22 mouse cellular contexts compared by ENCODE assay signal in the genomic region with DNA sequence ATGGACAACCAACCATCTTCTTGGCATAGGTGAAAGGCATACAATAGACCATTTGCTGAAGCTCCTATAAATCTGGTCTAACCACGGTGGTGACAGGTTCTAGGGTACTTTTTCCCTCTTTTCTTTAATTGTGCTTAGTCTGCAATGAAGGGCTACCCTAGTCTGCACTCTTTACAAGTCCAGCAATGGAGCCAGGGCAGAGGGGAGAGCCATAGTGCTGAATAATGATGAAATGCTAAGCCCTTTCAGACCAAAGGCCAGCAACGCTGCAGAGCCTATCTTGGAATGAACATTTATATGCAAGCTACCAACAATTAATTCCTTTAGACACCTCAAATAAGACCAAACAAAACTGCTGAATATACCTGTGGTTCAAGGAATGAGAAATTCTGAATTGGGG.
DNase-seq lines count a peak whose midpoint lies in the region; ATAC-seq and TF ChIP-seq lines count a peak whose summit lies in the region.
"Had no signal": no experiment of that assay in that cellular context is flagged by ENCODE, and none has a peak within 500 bp of the region (broad histone marks: within the 10 kb centered on the region; RNA-seq: fewer than 3 reads in every experiment).

No protein-coding gene starts in this region.

- no peak overlapping the region for H3K4me3 ChIP-seq in forebrain, embryonic 14.5 days (ENCODE audit: low read depth, low read length)
- no peak overlapping the region for H3K4me3 ChIP-seq in forebrain, embryonic 10.5 days
- H3K4me3 ChIP-seq in heart, embryonic 13.5 days = no peak overlapping the region
- H3K4me3 ChIP-seq in intestine, postnatal 0 days (ENCODE audit: low read depth, low read length) = no peak overlapping the region
- no peak overlapping the region for H3K4me3 ChIP-seq in intestine, embryonic 15.5 days (replicated peaks)
- no peak overlapping the region for H3K4me3 ChIP-seq in liver, postnatal 0 days (ENCODE audit: low read depth, low read length)
- no peak overlapping the region for H3K4me3 ChIP-seq in liver, embryonic 11.5 days (ENCODE audit: low read depth, low read length)
- H3K4me3 ChIP-seq: embryonic facial prominence, embryonic 10.5 days; embryonic facial prominence, embryonic 15.5 days; hindbrain, embryonic 13.5 days; midbrain, embryonic 13.5 days had no signal

- 33% methylated on average over 2 of the region's 2 CpGs for WGBS in forebrain, embryonic 14.5 days
- WGBS in forebrain, embryonic 10.5 days = 76% methylated on average over 2 of the region's 2 CpGs
- 74% methylated on average over 2 of the region's 2 CpGs for whole genome bisulfite sequencing in heart, embryonic 13.5 days
- 78% methylated on average over 2 of the region's 2 CpGs for WGBS in intestine, postnatal 0 days
- WGBS in intestine, embryonic 15.5 days = 80% methylated on average over 2 of the region's 2 CpGs
- WGBS in liver, postnatal 0 days (ENCODE audit: insufficient replicate concordance) = 71% methylated on average over 2 of the region's 2 CpGs
- 90% methylated on average over 2 of the region's 2 CpGs for WGBS in liver, embryonic 11.5 days

- no peak overlapping the region for H3K27ac ChIP-seq in forebrain, embryonic 14.5 days (ENCODE audit: low read depth, low read length)
- no peak overlapping the region for H3K27ac ChIP-seq in forebrain, embryonic 10.5 days
- peak overlapping the region; percentile 43; the same call in 1 of the 2 replicates for H3K27ac ChIP-seq in heart, embryonic 13.5 days (replicated peaks)
- H3K27ac ChIP-seq in intestine, postnatal 0 days (ENCODE audit: low read depth, low read length) = no peak overlapping the region
- H3K27ac ChIP-seq in intestine, embryonic 15.5 days = no peak overlapping the region
- H3K27ac ChIP-seq in liver, postnatal 0 days (ENCODE audit: low read depth) = 0 out of 2 replicates have a peak overlapping the region, but pooled peaks have one; percentile 16
- H3K27ac ChIP-seq in liver, embryonic 11.5 days (ENCODE audit: low read depth, low read length) = no peak overlapping the region
- H3K27ac ChIP-seq: embryonic facial prominence, embryonic 10.5 days; embryonic facial prominence, embryonic 15.5 days; hindbrain, embryonic 13.5 days; kidney, postnatal 0 days; midbrain, embryonic 13.5 days had no signal

- ATAC-seq in forebrain, embryonic 14.5 days = peak; percentile 23; the same call in 1 of the 2 replicates
- no peak for ATAC-seq in heart, embryonic 13.5 days (ENCODE audit: extremely low read depth, insufficient number of reproducible peaks, low FRiP score, low TSS enrichment)
- ATAC-seq in intestine, postnatal 0 days = peak; percentile 30; the same call in 1 of the 2 replicates
- no peak for ATAC-seq in intestine, embryonic 15.5 days
- peak; percentile 67 for ATAC-seq in liver, postnatal 0 days
- no peak for ATAC-seq in liver, embryonic 11.5 days (replicated peaks; ENCODE audit: low FRiP score)

- H3K36me3 ChIP-seq in forebrain, embryonic 14.5 days (ENCODE audit: control insufficient read depth, insufficient read depth, low read length) = no peaks in the 10 kb centered on the region
- 0 out of 2 replicates have a peak, but pooled peaks cover 3% of the 10 kb centered on the region for H3K36me3 ChIP-seq in forebrain, embryonic 10.5 days (replicated peaks)
- H3K36me3 ChIP-seq in heart, embryonic 13.5 days = no peaks in the 10 kb centered on the region
- no peaks in the 10 kb centered on the region for H3K36me3 ChIP-seq in intestine, postnatal 0 days (ENCODE audit: control insufficient read depth, insufficient read depth)
- no peaks in the 10 kb centered on the region for H3K36me3 ChIP-seq in intestine, embryonic 15.5 days
- H3K36me3 ChIP-seq in liver, postnatal 0 days (replicated peaks; ENCODE audit: insufficient read depth, low read length) = no peaks in the 10 kb centered on the region
- no peaks in the 10 kb centered on the region for H3K36me3 ChIP-seq in liver, embryonic 11.5 days (ENCODE audit: control insufficient read depth, insufficient read depth, low read length)
- H3K36me3 ChIP-seq: embryonic facial prominence, embryonic 10.5 days; embryonic facial prominence, embryonic 15.5 days; G1E; hindbrain, embryonic 13.5 days; midbrain, embryonic 13.5 days had no signal

- no peak for TF ChIP-seq CTCF in intestine, postnatal 0 days (IDR thresholded peaks at IDR 0.05; ENCODE audit: low read depth)
- no peak for TF ChIP-seq CTCF in liver, postnatal 0 days (IDR thresholded peaks at IDR 0.05; ENCODE audit: low read depth)

- no peaks in the 10 kb centered on the region for H3K27me3 ChIP-seq in forebrain, embryonic 14.5 days (replicated peaks; ENCODE audit: control insufficient read depth, insufficient read depth, low read length)
- H3K27me3 ChIP-seq in forebrain, embryonic 10.5 days (ENCODE audit: poor library complexity, severe bottlenecking) = no peaks in the 10 kb centered on the region
- peaks cover 6% of the 10 kb centered on the region for H3K27me3 ChIP-seq in heart, embryonic 13.5 days (replicated peaks)
- no peaks in the 10 kb centered on the region for H3K27me3 ChIP-seq in intestine, postnatal 0 days (replicated peaks; ENCODE audit: control insufficient read depth, insufficient read depth, low read length)
- no peaks in the 10 kb centered on the region for H3K27me3 ChIP-seq in intestine, embryonic 15.5 days (replicated peaks)
- no peaks in the 10 kb centered on the region for H3K27me3 ChIP-seq in liver, postnatal 0 days (ENCODE audit: insufficient read depth, low read length)
- H3K27me3 ChIP-seq in liver, embryonic 11.5 days (replicated peaks; ENCODE audit: control insufficient read depth, insufficient read depth, low read length) = no peaks in the 10 kb centered on the region
- H3K27me3 ChIP-seq: embryonic facial prominence, embryonic 15.5 days; hindbrain, embryonic 13.5 days; midbrain, embryonic 13.5 days had no signal

- no peak for TF ChIP-seq EP300 in liver, postnatal 0 days (IDR thresholded peaks at IDR 0.05; ENCODE audit: low read depth)

- no peak for DNase-seq in forebrain, embryonic 14.5 days (ENCODE audit: low spot score)
- DNase-seq in forebrain, embryonic 10.5 days (ENCODE audit: extremely low spot score, low spot score) = no peak
- no peak for DNase-seq in heart, postnatal 36 days
- DNase-seq in liver, postnatal 0 days = no peak
- DNase-seq in liver, embryonic 11.5 days (ENCODE audit: low spot score) = no peak
- DNase-seq: adrenal gland, adult 8-10 months; cerebellum, adult 8-10 months; cerebellum, postnatal 25 days; layer of hippocampus, postnatal 36 days; lung, adult 18-20 months; lung, postnatal 4 days; thymus, adult 2 months; thymus, postnatal 36 days had no signal

- no peak overlapping the region; the same call in 1 of the 2 replicates for H3K4me2 ChIP-seq in forebrain, embryonic 14.5 days (ENCODE audit: low read length)
- peak overlapping the region; percentile 53; the same call in 1 of the 2 replicates for H3K4me2 ChIP-seq in heart, embryonic 13.5 days
- H3K4me2 ChIP-seq in intestine, postnatal 0 days (replicated peaks; ENCODE audit: low read depth) = peak overlapping the region; percentile 35; the same call in 1 of the 2 replicates
- no peak overlapping the region for H3K4me2 ChIP-seq in intestine, embryonic 15.5 days (replicated peaks)
- H3K4me2 ChIP-seq in liver, postnatal 0 days (ENCODE audit: low read depth, low read length) = no peak overlapping the region
- H3K4me2 ChIP-seq in liver, embryonic 11.5 days = no peak overlapping the region
- H3K4me2 ChIP-seq: embryonic facial prominence, embryonic 15.5 days; hindbrain, embryonic 13.5 days; midbrain, embryonic 13.5 days had no signal

- H3K9me3 ChIP-seq in forebrain, embryonic 14.5 days (replicated peaks; ENCODE audit: control insufficient read depth, low read length) = no peaks in the 10 kb centered on the region
- 0 out of 2 replicates have a peak, but pooled peaks cover 6% of the 10 kb centered on the region for H3K9me3 ChIP-seq in forebrain, embryonic 10.5 days
- no peaks in the 10 kb centered on the region for H3K9me3 ChIP-seq in heart, embryonic 13.5 days
- H3K9me3 ChIP-seq in intestine, postnatal 0 days (ENCODE audit: control insufficient read depth) = no peaks in the 10 kb centered on the region
- H3K9me3 ChIP-seq in intestine, embryonic 15.5 days = no peaks in the 10 kb centered on the region
- H3K9me3 ChIP-seq in liver, postnatal 0 days (ENCODE audit: low read length) = no peaks in the 10 kb centered on the region
- H3K9me3 ChIP-seq in liver, embryonic 11.5 days (ENCODE audit: control insufficient read depth, low read length) = no peaks in the 10 kb centered on the region
- H3K9me3 ChIP-seq: embryonic facial prominence, embryonic 10.5 days; embryonic facial prominence, embryonic 15.5 days; hindbrain, embryonic 13.5 days; midbrain, embryonic 13.5 days had no signal

- peaks cover 7% of the 10 kb centered on the region; the same call in 1 of the 2 replicates for H3K4me1 ChIP-seq in forebrain, embryonic 14.5 days (ENCODE audit: control insufficient read depth, insufficient read depth, low read length)
- peaks cover 20% of the 10 kb centered on the region for H3K4me1 ChIP-seq in forebrain, embryonic 10.5 days
- peaks cover 25% of the 10 kb centered on the region for H3K4me1 ChIP-seq in heart, embryonic 13.5 days
- 0 out of 2 replicates have a peak, but pooled peaks cover 7% of the 10 kb centered on the region for H3K4me1 ChIP-seq in intestine, postnatal 0 days (replicated peaks; ENCODE audit: control insufficient read depth, insufficient read depth, low read length)
- H3K4me1 ChIP-seq in intestine, embryonic 15.5 days (replicated peaks) = 0 out of 2 replicates have a peak, but pooled peaks cover 4% of the 10 kb centered on the region
- H3K4me1 ChIP-seq in liver, postnatal 0 days (ENCODE audit: insufficient read depth) = no peaks in the 10 kb centered on the region
- H3K4me1 ChIP-seq in liver, embryonic 11.5 days (replicated peaks; ENCODE audit: control insufficient read depth, insufficient read depth, low read length) = no peaks in the 10 kb centered on the region; the same call in 1 of the 2 replicates

- intact Hi-C loops in heart, postnatal 36 days (cut with DNase I) = loop anchor here (5.0 kb wide), 1 partner anchor 63 kb away; no protein-coding TSS in a partner anchor

- H3K9ac ChIP-seq in forebrain, embryonic 14.5 days (ENCODE audit: low read length) = no peak overlapping the region
- H3K9ac ChIP-seq in heart, embryonic 13.5 days = no peak overlapping the region
- H3K9ac ChIP-seq in intestine, postnatal 0 days (ENCODE audit: low read depth, low read length) = no peak overlapping the region
- H3K9ac ChIP-seq in intestine, embryonic 15.5 days = no peak overlapping the region
- H3K9ac ChIP-seq in liver, postnatal 0 days (replicated peaks) = no peak overlapping the region
- no peak overlapping the region for H3K9ac ChIP-seq in liver, embryonic 11.5 days (ENCODE audit: low read depth, low read length)
- H3K9ac ChIP-seq: embryonic facial prominence, embryonic 15.5 days; hindbrain, embryonic 13.5 days; midbrain, embryonic 13.5 days had no signal

Comparison
In these comparisons a context has a peak if more than half of its experiments do, and no peak if none do; other contexts are left out.
1. ATAC-seq: peak in forebrain, embryonic 14.5 days (single experiment), intestine, postnatal 0 days (single experiment) and liver, postnatal 0 days (single experiment); none in heart, embryonic 13.5 days (single experiment), intestine, embryonic 15.5 days (single experiment) and liver, embryonic 11.5 days (single experiment).
2. H3K27ac ChIP-seq: peak in heart, embryonic 13.5 days (single experiment) and liver, postnatal 0 days (single experiment); none in forebrain, embryonic 14.5 days (single experiment), forebrain, embryonic 10.5 days (single experiment), intestine, postnatal 0 days (single experiment), intestine, embryonic 15.5 days (single experiment) and liver, embryonic 11.5 days (single experiment).
3. H3K4me2 ChIP-seq: peak in heart, embryonic 13.5 days (single experiment) and intestine, postnatal 0 days (single experiment); none in forebrain, embryonic 14.5 days (single experiment), intestine, embryonic 15.5 days (single experiment), liver, postnatal 0 days (single experiment) and liver, embryonic 11.5 days (single experiment).